Mouse (Mus musculus) hindbrain, embryonic 13.5 days (tissue): ENCODE data around the gene 2900026A02Rik. TPM values are rescaled to one million over a fixed set of nuclear protein-coding genes. Genes with fewer than 3 reads are reported as not detected.
"Not testable (repeated sequence)": the region's sequence is repeated elsewhere in the genome, so short reads cannot be mapped to it uniquely, and the experiment has no call there.

Experiments
- ATAC-seq: fragments of 200-750 bp; cut with Nextera tagmentation; 2 replicates; pipeline ENCODE4 v1.8.0; 2017; ENCODE audit warnings: moderate TSS enrichment; ENCODE audit not compliant: low FRiP score
- H3K27ac ChIP-seq: fragments of 300-500 bp; sonication (generic); 2 replicates; pipeline ENCODE4 v1.5.1; 2015; ENCODE audit warnings: inconsistent platforms, mild to moderate bottlenecking, moderate library complexity
- H3K27me3 ChIP-seq: fragments of 300-500 bp; sonication (generic); 2 replicates; pipeline ENCODE4 v1.6.1; 2015; ENCODE audit warnings: mild to moderate bottlenecking, inconsistent platforms
- H3K36me3 ChIP-seq: fragments of 300-500 bp; sonication (generic); 2 replicates; pipeline ENCODE4 v1.6.1; 2015; ENCODE audit warnings: mild to moderate bottlenecking, inconsistent platforms
- H3K4me1 ChIP-seq: fragments of 300-500 bp; sonication (generic); replicated peaks from 2 replicates; pipeline ENCODE4 v1.6.1; 2015; ENCODE audit warnings: inconsistent platforms
- H3K4me2 ChIP-seq: fragments of 300-500 bp; sonication (generic); 2 replicates; pipeline ENCODE4 v1.6.1; 2015; ENCODE audit warnings: inconsistent platforms, mild to moderate bottlenecking, moderate library complexity
- H3K4me3 ChIP-seq: fragments of 300-500 bp; sonication (generic); 2 replicates; pipeline ENCODE4 v1.5.1; 2015; ENCODE audit warnings: mild to moderate bottlenecking, inconsistent platforms
- H3K9ac ChIP-seq: fragments of 300-500 bp; sonication (generic); 2 replicates; pipeline ENCODE4 v1.6.1; 2015; ENCODE audit warnings: mild to moderate bottlenecking, inconsistent platforms
- H3K9me3 ChIP-seq: fragments of 300-500 bp; sonication (generic); 2 replicates; pipeline ENCODE4 v1.6.1; 2016; ENCODE audit warnings: inconsistent platforms
- WGBS: fragments of 180-500 bp; shearing (Covaris S2); methylation state at CpG from one replicate; pipeline ENCODE4 v1.1.7; 2015; 5-methylcytosine and 5-hydroxymethylcytosine counted together
- polyA plus RNA-seq: library from polyadenylated mRNA; unstranded; fragments of >200 nt; fragmentation: Nextera tagmentation; extraction: Ambion mirVana; gene quantifications from 2 replicates; pipeline ENCODE4 v1.2.1, GENCODE M21; 2015

The 2900026A02Rik gene
- polyA plus RNA-seq, 1 experiment from 2014 or later, result 2.7 TPM

DNA sequence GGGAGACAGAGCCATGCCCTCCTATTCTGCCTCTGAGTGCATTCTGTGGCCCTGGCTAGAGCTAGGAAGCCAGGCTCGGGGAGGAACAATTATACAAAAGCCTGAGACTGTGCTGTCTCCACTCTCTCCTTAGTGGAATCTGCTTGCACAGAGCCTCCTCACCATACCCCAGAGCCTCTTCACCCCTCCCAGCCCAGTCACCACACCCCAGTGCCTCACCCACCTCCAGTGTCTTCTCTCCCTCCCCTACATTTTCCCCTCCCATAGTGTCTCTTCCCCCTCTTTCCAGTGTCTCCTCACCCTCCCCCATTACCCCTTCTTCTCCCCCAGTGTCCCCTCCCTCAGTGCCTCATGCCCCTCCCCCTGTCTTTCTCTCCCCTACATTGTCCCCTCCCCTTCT is 110.1 kb downstream of the 2900026A02Rik start:
- Histone ChIP-seq H3K27me3 (no peaks in the 10 kb centered on the region), H3K9me3 (no peaks in the 10 kb centered on the region), H3K4me3 (no peak overlapping the region), H3K9ac (no peak overlapping the region), H3K4me2 (no peak overlapping the region), H3K36me3 (no peaks in the 10 kb centered on the region), H3K4me1 (peaks cover 28% of the 10 kb centered on the region), H3K27ac (peak overlapping the region; percentile 77)
- WGBS, result 0% methylated on average over 1 of the region's 1 CpGs
- ATAC-seq, result no peak

DNA sequence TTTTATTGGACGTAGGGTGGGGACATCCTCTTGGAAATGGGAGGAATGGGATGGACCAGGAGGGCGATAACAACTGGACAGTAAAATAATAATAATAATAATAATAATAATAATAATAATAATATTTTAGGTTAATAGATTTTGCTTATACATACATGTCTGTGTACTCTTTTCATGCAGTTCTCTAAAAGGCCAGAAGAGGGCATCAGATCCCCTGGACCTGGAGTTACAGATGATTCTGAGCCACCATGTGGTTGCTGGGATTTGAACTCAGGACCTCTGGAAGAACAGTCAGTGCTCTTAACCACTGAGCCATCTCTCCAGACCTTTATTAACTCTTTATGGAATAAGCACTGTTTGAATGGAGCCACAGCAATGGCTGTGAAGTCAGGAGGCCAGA is 111.4 kb downstream of the 2900026A02Rik start:
- H3K9me3 ChIP-seq, H3K4me3 ChIP-seq, H3K36me3 ChIP-seq, H3K9ac ChIP-seq, H3K4me2 ChIP-seq, H3K27ac ChIP-seq, ATAC-seq, H3K27me3 ChIP-seq: not testable (repeated sequence)
- WGBS, result 88% methylated on average over 2 of the region's 2 CpGs
- peaks cover 26% of the 10 kb centered on the region for H3K4me1 ChIP-seq

DNA sequence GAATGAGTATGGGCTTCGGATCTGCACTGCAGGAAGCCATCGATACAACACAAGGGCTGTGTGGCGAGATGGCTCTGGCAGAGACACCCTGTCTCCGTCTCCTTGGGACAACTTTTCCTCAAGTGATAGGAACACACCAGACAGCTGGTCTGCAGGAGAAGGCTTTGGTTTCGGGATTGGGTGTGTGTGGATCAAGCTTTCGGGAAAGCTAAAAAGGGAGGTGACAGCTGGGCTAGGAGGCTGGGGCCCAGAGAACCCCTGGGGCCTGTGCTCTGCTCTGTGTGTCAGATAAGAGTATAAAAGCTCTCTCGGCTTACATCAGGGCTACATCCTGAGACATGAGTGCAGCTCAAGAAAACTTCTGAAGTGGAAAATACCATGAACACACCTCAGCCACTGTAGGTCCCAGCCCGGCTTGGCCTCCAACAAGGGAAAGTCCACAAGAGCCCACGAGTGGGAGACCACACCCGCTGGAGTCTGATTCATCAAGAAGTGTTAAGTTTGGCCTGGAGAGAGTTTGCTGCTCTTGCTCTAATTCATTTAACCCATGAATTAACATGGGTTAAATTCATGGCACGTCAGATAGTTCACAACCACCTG is 112.8 kb downstream of the 2900026A02Rik start:
- H3K9me3 ChIP-seq, result no peaks in the 10 kb centered on the region
- H3K4me3 ChIP-seq, result no peak overlapping the region
- H3K36me3 ChIP-seq, result no peaks in the 10 kb centered on the region
- ATAC-seq, result no peak
- H3K4me2 ChIP-seq, result no peak overlapping the region
- no peaks in the 10 kb centered on the region for H3K27me3 ChIP-seq
- WGBS, result 81% methylated on average over 11 of the region's 11 CpGs
- H3K4me1 ChIP-seq, result peaks cover 16% of the 10 kb centered on the region
- no peak overlapping the region for H3K9ac ChIP-seq
- H3K27ac ChIP-seq, result no peak overlapping the region

DNA sequence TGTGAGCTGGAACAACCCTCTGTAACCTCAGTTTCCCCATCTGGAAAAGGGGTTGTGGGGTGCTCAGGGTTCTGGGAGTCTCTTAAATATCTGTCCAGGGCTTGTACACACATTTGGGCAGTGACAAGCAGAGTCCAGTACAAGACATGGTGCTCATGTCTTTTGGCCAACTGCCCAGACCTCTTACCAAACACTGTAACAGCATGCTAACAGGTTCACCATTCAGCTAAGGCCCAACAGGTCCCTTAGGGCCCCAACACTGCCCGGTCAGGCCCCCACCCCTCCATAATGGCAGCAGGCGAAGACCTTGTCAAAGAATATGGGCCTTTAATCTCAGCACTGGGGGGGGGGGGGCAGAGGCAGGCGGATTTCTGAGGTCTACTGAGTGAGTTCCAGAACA is 113.3 kb downstream of the 2900026A02Rik start:
- no peak overlapping the region for H3K4me2 ChIP-seq
- ATAC-seq, result no peak
- H3K4me1 ChIP-seq, result peaks cover 17% of the 10 kb centered on the region
- H3K36me3 ChIP-seq, result no peaks in the 10 kb centered on the region
- H3K9ac ChIP-seq, result no peak overlapping the region
- no peaks in the 10 kb centered on the region for H3K9me3 ChIP-seq
- 74% methylated on average over 3 of the region's 3 CpGs for WGBS
- H3K27me3 ChIP-seq, result no peaks in the 10 kb centered on the region
- no peak overlapping the region for H3K27ac ChIP-seq
- H3K4me3 ChIP-seq, result no peak overlapping the region

DNA sequence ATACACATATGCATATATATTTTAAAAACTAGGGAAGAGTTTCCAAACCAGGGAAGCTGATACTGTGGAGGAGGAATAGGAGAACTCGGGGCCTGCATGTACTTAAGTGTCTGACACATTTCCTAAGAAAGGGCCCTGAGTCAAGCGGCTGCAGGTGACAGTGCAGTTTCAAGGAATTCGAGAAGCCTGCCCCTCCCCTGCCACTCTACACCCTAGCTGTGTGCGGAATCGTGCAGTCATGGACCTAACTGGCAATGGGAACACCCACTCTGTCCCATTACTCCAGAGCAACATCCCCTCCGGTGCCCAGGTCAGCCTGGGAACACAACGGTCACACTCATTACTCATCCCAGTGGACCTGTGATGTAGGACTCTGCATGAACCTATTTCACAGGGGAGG is 114.4 kb downstream of the 2900026A02Rik start:
- ATAC-seq, result no peak
- no peaks in the 10 kb centered on the region for H3K36me3 ChIP-seq
- H3K9ac ChIP-seq, result no peak overlapping the region
- no peak overlapping the region for H3K4me2 ChIP-seq
- no peaks in the 10 kb centered on the region for H3K9me3 ChIP-seq
- WGBS, result 83% methylated on average over 7 of the region's 7 CpGs
- no peak overlapping the region for H3K4me3 ChIP-seq
- peaks cover 21% of the 10 kb centered on the region for H3K4me1 ChIP-seq
- H3K27ac ChIP-seq, result no peak overlapping the region
- no peaks in the 10 kb centered on the region for H3K27me3 ChIP-seq

DNA sequence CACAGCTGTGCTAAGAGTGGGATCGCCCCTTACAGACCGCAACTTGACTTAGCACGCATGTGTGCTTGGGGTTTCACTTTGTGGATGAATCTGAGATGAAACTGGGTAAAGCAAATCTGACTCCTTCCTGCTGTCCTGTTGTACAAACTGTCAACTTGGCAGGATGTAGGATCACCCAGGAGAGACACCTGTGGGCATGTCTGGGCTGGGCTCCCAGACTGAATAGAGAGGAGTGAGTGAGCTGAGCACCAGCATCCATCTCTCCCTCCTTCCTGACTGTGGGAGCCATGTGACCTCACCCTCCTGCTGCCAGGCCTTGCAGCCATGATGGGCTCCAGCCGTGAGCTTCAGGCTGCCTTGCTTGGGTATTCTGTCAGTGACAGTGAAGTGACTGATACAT is 115.6 kb downstream of the 2900026A02Rik start:
- H3K4me3 ChIP-seq, result no peak overlapping the region
- no peaks in the 10 kb centered on the region for H3K27me3 ChIP-seq
- H3K9ac ChIP-seq, result no peak overlapping the region
- ATAC-seq, result no peak
- 90% methylated on average over 4 of the region's 4 CpGs for WGBS
- no peaks in the 10 kb centered on the region for H3K9me3 ChIP-seq
- H3K4me1 ChIP-seq, result peaks cover 12% of the 10 kb centered on the region
- no peak overlapping the region for H3K4me2 ChIP-seq
- H3K27ac ChIP-seq, result no peak overlapping the region
- no peaks in the 10 kb centered on the region for H3K36me3 ChIP-seq

DNA sequence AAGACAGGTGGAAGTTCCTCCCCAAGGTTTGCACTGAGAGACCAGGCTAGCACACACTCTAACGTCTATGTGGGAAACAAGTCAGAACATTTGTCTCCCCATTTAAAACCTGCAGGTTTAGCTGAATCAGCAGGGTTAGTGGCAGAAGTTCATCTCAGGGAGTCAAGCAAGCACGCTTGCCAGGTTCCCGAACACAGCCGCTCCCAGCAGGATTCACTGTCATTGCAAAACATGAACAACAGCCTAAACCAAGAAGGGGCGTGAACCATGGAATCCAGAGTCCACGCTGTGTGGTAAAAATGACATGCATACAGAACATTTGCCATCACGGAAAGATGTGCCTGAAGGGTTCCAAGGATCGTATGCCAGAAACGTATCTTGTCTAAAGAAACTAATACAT is 116.0 kb downstream of the 2900026A02Rik start:
- H3K27ac ChIP-seq, result no peak overlapping the region
- no peaks in the 10 kb centered on the region for H3K36me3 ChIP-seq
- no peak for ATAC-seq
- peaks cover 12% of the 10 kb centered on the region for H3K4me1 ChIP-seq
- H3K27me3 ChIP-seq, result no peaks in the 10 kb centered on the region
- H3K4me3 ChIP-seq, result no peak overlapping the region
- H3K9me3 ChIP-seq, result no peaks in the 10 kb centered on the region
- WGBS, result 81% methylated on average over 9 of the region's 9 CpGs
- H3K4me2 ChIP-seq, result no peak overlapping the region
- H3K9ac ChIP-seq, result no peak overlapping the region

DNA sequence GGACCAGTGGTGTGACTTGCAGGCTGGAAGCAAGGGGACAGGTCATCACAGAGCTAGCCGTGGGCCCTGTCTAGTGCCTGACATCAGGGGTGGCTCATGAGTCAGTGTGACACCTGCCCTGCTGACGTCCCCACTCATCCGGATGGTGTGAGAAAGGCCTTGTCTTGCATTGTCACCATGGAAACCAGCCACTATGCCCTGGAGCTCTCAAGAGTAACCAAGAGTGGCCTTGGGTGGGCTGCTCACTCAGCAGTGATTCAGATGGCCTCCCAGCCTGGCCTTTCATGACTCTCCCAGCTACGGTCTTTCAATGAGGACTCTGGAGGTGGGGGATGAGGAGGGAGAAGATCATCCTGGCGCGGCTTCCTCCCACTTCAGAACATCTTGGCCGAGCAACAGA is 118.6 kb downstream of the 2900026A02Rik start:
- Histone ChIP-seq H3K27me3 (no peaks in the 10 kb centered on the region), H3K4me2 (no peak overlapping the region), H3K27ac (0 out of 2 replicates have a peak overlapping the region, but pooled peaks have one; percentile 10), H3K4me3 (no peak overlapping the region), H3K36me3 (no peaks in the 10 kb centered on the region), H3K9me3 (no peaks in the 10 kb centered on the region), H3K4me1 (peaks cover 7% of the 10 kb centered on the region), H3K9ac (no peak overlapping the region)
- 27% methylated on average over 7 of the region's 7 CpGs for WGBS
- ATAC-seq, result no peak

DNA sequence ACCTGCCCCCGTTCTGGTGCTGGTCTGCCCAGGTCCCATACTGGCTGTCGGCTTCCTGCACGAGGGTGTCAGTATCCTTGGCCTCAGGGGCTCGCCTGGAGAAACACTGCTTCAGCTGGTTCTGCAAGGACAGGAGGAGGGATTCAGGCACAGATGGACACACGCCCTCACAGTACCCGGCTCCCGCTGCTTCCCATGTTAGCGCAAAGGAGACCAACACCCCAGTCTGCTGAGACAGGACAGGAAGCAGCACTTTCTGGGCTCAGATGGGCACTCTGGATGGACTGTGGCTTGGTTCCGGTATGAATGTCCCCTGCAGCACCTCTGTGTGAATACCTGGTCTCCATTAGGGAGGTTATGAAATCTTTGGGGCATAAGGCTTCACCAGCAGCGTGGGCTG is 119.6 kb downstream of the 2900026A02Rik start:
- Histone ChIP-seq H3K9ac (no peak overlapping the region), H3K4me3 (no peak overlapping the region)

DNA sequence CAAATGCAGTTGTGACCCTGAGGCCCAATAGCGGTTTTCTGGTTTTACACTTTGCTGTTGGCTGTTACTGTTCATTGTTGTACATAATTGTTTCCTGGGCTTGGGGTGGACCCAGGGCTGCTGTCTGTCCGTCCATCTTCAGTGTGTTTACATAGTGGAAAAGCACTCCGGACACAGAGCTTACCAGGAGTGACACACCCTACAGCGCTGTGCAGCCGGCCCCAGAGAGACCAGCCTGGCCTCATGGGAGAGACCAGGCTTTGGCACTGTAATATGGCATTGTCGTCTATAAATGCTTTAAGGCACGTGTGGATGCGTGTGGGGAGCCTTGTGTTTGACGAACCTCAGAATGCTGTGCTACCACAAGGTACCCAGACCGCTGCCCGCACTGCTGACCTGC is 120.6 kb downstream of the 2900026A02Rik start:
- no peak overlapping the region for H3K4me2 ChIP-seq
- ATAC-seq, result no peak
- no peaks in the 10 kb centered on the region for H3K9me3 ChIP-seq
- no peak overlapping the region for H3K9ac ChIP-seq
- no peaks in the 10 kb centered on the region for H3K27me3 ChIP-seq
- WGBS, result 89% methylated on average over 11 of the region's 11 CpGs
- H3K36me3 ChIP-seq, result no peaks in the 10 kb centered on the region
- H3K4me3 ChIP-seq, result no peak overlapping the region
- H3K27ac ChIP-seq, result no peak overlapping the region
- H3K4me1 ChIP-seq, result peaks cover 7% of the 10 kb centered on the region

More for the DNA sequence above, 119.6 kb downstream of the 2900026A02Rik start:
- Histone ChIP-seq H3K9me3 (no peaks in the 10 kb centered on the region), H3K4me1 (peaks cover 7% of the 10 kb centered on the region), H3K4me2 (no peak overlapping the region), H3K27ac (no peak overlapping the region), H3K27me3 (no peaks in the 10 kb centered on the region), H3K36me3 (no peaks in the 10 kb centered on the region)
- WGBS, result 86% methylated on average over 10 of the region's 10 CpGs
- ATAC-seq, result no peak

DNA sequence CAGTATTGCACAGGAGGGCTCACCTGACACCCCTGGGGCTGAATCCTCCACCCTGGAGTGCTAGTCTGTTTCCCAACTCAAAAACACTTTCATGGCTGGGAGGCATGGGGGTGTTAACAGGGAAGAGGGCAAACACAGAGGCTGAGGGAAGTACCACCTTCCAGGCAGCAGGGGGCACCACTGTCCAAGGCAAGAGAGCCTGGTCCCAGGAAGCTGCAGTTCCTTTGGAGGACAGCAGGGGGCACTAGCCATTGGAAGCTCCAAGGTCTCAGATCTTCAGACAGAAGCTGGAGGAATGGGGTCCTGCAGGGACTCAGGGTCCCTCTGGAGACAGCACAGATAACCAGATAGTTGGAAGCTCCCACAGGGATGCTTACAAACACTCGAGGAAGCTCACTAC is 121.5 kb downstream of the 2900026A02Rik start:
- Histone ChIP-seq H3K4me3 (no peak overlapping the region), H3K9me3 (no peaks in the 10 kb centered on the region), H3K27ac (no peak overlapping the region), H3K36me3 (no peaks in the 10 kb centered on the region), H3K9ac (no peak overlapping the region), H3K4me1 (peaks cover 7% of the 10 kb centered on the region), H3K27me3 (no peaks in the 10 kb centered on the region), H3K4me2 (no peak overlapping the region)
- WGBS, result 29% methylated on average over 1 of the region's 1 CpGs
- ATAC-seq, result no peak

DNA sequence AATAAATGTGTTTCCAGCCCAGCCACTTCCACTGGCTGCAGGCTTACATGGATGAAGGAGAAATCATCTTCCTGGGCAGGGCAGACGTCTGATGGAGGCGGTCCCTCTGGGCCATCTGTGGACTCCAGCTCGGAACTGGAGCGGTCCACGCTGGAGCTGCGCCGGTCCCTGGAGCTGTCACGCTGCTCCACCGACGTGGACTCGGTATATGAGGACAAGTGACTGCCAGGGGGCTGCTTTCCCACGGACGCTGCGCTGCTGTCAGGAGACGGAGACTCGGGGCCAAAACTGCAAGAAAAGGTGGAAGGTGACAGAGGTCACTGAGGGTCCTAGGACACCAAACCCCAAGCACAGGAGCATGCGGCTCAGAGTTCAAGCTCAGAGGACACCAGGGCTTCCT is 123.5 kb downstream of the 2900026A02Rik start:
- H3K4me2 ChIP-seq, result no peak overlapping the region
- no peak for ATAC-seq
- 92% methylated on average over 17 of the region's 17 CpGs for WGBS
- H3K4me3 ChIP-seq, result no peak overlapping the region
- no peaks in the 10 kb centered on the region for H3K36me3 ChIP-seq
- peaks cover 10% of the 10 kb centered on the region for H3K4me1 ChIP-seq
- H3K27ac ChIP-seq, result no peak overlapping the region
- no peaks in the 10 kb centered on the region for H3K27me3 ChIP-seq
- H3K9me3 ChIP-seq, result no peaks in the 10 kb centered on the region
- no peak overlapping the region for H3K9ac ChIP-seq

DNA sequence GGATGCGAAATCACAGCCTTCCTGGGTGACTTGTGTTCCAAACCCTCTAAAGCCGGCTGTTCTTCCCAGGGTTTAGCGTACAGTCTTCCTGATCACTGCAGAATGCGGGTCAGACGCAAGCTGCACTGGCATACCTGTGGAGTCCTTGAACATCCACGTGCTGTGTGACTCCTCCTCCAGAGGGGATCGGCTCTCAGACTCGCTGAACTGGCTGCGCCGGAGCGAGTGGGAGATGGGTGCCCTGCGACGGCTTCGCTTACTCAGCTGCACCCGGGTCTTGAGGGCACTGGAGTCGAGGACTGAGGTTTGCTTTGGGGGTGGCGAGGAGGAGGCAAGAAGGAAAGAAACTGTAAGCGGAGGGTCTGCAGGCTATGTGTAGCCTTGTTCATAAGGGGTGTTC is 125.6 kb downstream of the 2900026A02Rik start:
- Histone ChIP-seq H3K27me3 (no peaks in the 10 kb centered on the region), H3K4me1 (peaks cover 5% of the 10 kb centered on the region), H3K4me3 (no peak overlapping the region), H3K4me2 (no peak overlapping the region), H3K9ac (no peak overlapping the region), H3K27ac (no peak overlapping the region), H3K9me3 (no peaks in the 10 kb centered on the region), H3K36me3 (no peaks in the 10 kb centered on the region)
- no peak for ATAC-seq
- 93% methylated on average over 18 of the region's 18 CpGs for WGBS
